Mouse (Mus musculus): ENCODE results near the gene Cxcr5. TPM values are rescaled to one million over a fixed set of nuclear protein-coding genes. Genes with fewer than 3 reads are reported as not detected.
A peak's percentile ranks its signal among the peaks of the same experiment; 100 is the strongest.

Gene Cxcr5
- polyA plus RNA-seq, 1 experiment from 2014 or later: not detected

GRCm38 (mm10) chr9:44597742-44598141 lies 36.1 kb upstream of the Cxcr5 start:
- ATAC-seq (replicated peaks; ENCODE audit: low FRiP score, low read depth) (no peak), DNase-seq (ENCODE audit: low spot score) (no peak)
- 86% methylated on average over 2 of the region's 2 CpGs for WGBS
- Histone ChIP-seq H3K27ac (no peak overlapping the region), H3K27me3 (ENCODE audit: insufficient read depth, low read length) (no peaks in the 10 kb centered on the region), H3K4me1 (replicated peaks; ENCODE audit: insufficient read depth, low read length) (peaks cover 7% of the 10 kb centered on the region), H3K9ac (ENCODE audit: low read depth, low read length) (no peak overlapping the region), H3K36me3 (ENCODE audit: insufficient read depth, low read length) (no peaks in the 10 kb centered on the region), H3K9me3 (replicated peaks; ENCODE audit: low read length) (no peaks in the 10 kb centered on the region), H3K4me2 (ENCODE audit: low read length) (no peak overlapping the region), H3K4me3 (replicated peaks; ENCODE audit: low read depth, low read length) (no peak overlapping the region)
- TF ChIP-seq CTCF (IDR thresholded peaks at IDR 0.05; ENCODE audit: low read depth): no peak

GRCm38 (mm10) chr9:44595537-44595930 lies 33.9 kb upstream of the Cxcr5 start:
- H3K4me1 ChIP-seq (replicated peaks; ENCODE audit: insufficient read depth, low read length): peaks cover 7% of the 10 kb centered on the region; the same call in 1 of the 2 replicates
- DNase-seq (ENCODE audit: low spot score) (no peak), ATAC-seq (replicated peaks; ENCODE audit: low FRiP score, low read depth) (no peak)
- no peaks in the 10 kb centered on the region for H3K27me3 ChIP-seq (ENCODE audit: insufficient read depth, low read length)
- no peaks in the 10 kb centered on the region for H3K36me3 ChIP-seq (ENCODE audit: insufficient read depth, low read length)
- H3K9me3 ChIP-seq (replicated peaks; ENCODE audit: low read length): no peaks in the 10 kb centered on the region
- H3K4me2 ChIP-seq (ENCODE audit: low read length): no peak overlapping the region
- H3K27ac ChIP-seq: no peak overlapping the region
- H3K4me3 ChIP-seq (replicated peaks; ENCODE audit: low read depth, low read length): no peak overlapping the region
- WGBS: 70% methylated on average over 1 of the region's 1 CpGs
- H3K9ac ChIP-seq (ENCODE audit: low read depth, low read length): no peak overlapping the region
- TF ChIP-seq CTCF (IDR thresholded peaks at IDR 0.05; ENCODE audit: low read depth): no peak

- Histone ChIP-seq H3K4me2 (ENCODE audit: low read length) (no peak overlapping the region), H3K4me1 (replicated peaks; ENCODE audit: insufficient read depth, low read length) (peaks cover 5% of the 10 kb centered on the region; the same call in 1 of the 2 replicates), H3K9ac (ENCODE audit: low read depth, low read length) (no peak overlapping the region), H3K4me3 (replicated peaks; ENCODE audit: low read depth, low read length) (no peak overlapping the region), H3K36me3 (ENCODE audit: insufficient read depth, low read length) (no peaks in the 10 kb centered on the region), H3K27ac (0 out of 2 replicates have a peak overlapping the region, but pooled peaks have one; percentile 14), H3K27me3 (ENCODE audit: insufficient read depth, low read length) (no peaks in the 10 kb centered on the region), H3K9me3 (replicated peaks; ENCODE audit: low read length) (no peaks in the 10 kb centered on the region)
- DNase-seq (ENCODE audit: low spot score): no peak
- TF ChIP-seq CTCF (IDR thresholded peaks at IDR 0.05; ENCODE audit: low read depth): no peak
- no peak for ATAC-seq (replicated peaks; ENCODE audit: low FRiP score, low read depth)
- WGBS: 74% methylated on average over 9 of the region's 9 CpGs
Observed at GRCm38 (mm10) chr9:44594901-44595536, 33.3 kb upstream of the Cxcr5 start.

- Histone ChIP-seq H3K9me3 (replicated peaks; ENCODE audit: low read length) (no peaks in the 10 kb centered on the region), H3K9ac (ENCODE audit: low read depth, low read length) (no peak overlapping the region), H3K4me1 (replicated peaks; ENCODE audit: insufficient read depth, low read length) (0 out of 2 replicates have a peak, but pooled peaks cover under 1% of the 10 kb centered on the region), H3K27ac (no peak overlapping the region), H3K4me3 (replicated peaks; ENCODE audit: low read depth, low read length) (no peak overlapping the region), H3K27me3 (ENCODE audit: insufficient read depth, low read length) (no peaks in the 10 kb centered on the region), H3K4me2 (ENCODE audit: low read length) (no peak overlapping the region), H3K36me3 (ENCODE audit: insufficient read depth, low read length) (no peaks in the 10 kb centered on the region)
- ATAC-seq (replicated peaks; ENCODE audit: low FRiP score, low read depth): no peak
- WGBS: 79% methylated on average over 4 of the region's 4 CpGs
- DNase-seq (ENCODE audit: low spot score): no peak
- TF ChIP-seq CTCF (IDR thresholded peaks at IDR 0.05; ENCODE audit: low read depth): no peak
Observed at GRCm38 (mm10) chr9:44593886-44594285, 32.2 kb upstream of the Cxcr5 start.

GRCm38 (mm10) chr9:44593221-44593620 lies 31.5 kb upstream of the Cxcr5 start:
- no peak for DNase-seq (ENCODE audit: low spot score)
- no peak for ATAC-seq (replicated peaks; ENCODE audit: low FRiP score, low read depth)

GRCm38 (mm10) chr9:44591595-44592188 lies 30.0 kb upstream of the Cxcr5 start:
- no peak for ATAC-seq (replicated peaks; ENCODE audit: low FRiP score, low read depth)
- Histone ChIP-seq H3K27ac (no peak overlapping the region), H3K9ac (ENCODE audit: low read depth, low read length) (no peak overlapping the region), H3K4me3 (replicated peaks; ENCODE audit: low read depth, low read length) (no peak overlapping the region), H3K9me3 (replicated peaks; ENCODE audit: low read length) (no peaks in the 10 kb centered on the region), H3K4me1 (replicated peaks; ENCODE audit: insufficient read depth, low read length) (no peaks in the 10 kb centered on the region), H3K27me3 (ENCODE audit: insufficient read depth, low read length) (no peaks in the 10 kb centered on the region), H3K4me2 (ENCODE audit: low read length) (no peak overlapping the region), H3K36me3 (ENCODE audit: insufficient read depth, low read length) (no peaks in the 10 kb centered on the region)
- DNase-seq (ENCODE audit: low spot score): no peak
- WGBS: 65% methylated on average over 7 of the region's 7 CpGs
- no peak for TF ChIP-seq CTCF (IDR thresholded peaks at IDR 0.05; ENCODE audit: low read depth)

More at GRCm38 (mm10) chr9:44593221-44593620, 31.5 kb upstream of the Cxcr5 start:
- Histone ChIP-seq H3K9me3 (replicated peaks; ENCODE audit: low read length) (no peaks in the 10 kb centered on the region), H3K27ac (no peak overlapping the region), H3K4me1 (replicated peaks; ENCODE audit: insufficient read depth, low read length) (no peaks in the 10 kb centered on the region), H3K27me3 (ENCODE audit: insufficient read depth, low read length) (no peaks in the 10 kb centered on the region), H3K4me3 (replicated peaks; ENCODE audit: low read depth, low read length) (no peak overlapping the region), H3K36me3 (ENCODE audit: insufficient read depth, low read length) (no peaks in the 10 kb centered on the region), H3K4me2 (ENCODE audit: low read length) (no peak overlapping the region), H3K9ac (ENCODE audit: low read depth, low read length) (no peak overlapping the region)
- TF ChIP-seq CTCF (IDR thresholded peaks at IDR 0.05; ENCODE audit: low read depth): no peak
- 80% methylated on average over 4 of the region's 4 CpGs for WGBS
